Mouse (Mus musculus) brain, adult 2 months (tissue): ENCODE data around the gene Gm21789.
"Not testable (repeated sequence)": the region's sequence is repeated elsewhere in the genome, so short reads cannot be mapped to it uniquely, and the experiment has no call there.

ENCODE experiments used
- DNase-seq: peaks from one replicate; pipeline ENCODE4 v3.0.0; 2011; ENCODE audit warnings: low read depth, low spot score

Gene Gm21789

DNA sequence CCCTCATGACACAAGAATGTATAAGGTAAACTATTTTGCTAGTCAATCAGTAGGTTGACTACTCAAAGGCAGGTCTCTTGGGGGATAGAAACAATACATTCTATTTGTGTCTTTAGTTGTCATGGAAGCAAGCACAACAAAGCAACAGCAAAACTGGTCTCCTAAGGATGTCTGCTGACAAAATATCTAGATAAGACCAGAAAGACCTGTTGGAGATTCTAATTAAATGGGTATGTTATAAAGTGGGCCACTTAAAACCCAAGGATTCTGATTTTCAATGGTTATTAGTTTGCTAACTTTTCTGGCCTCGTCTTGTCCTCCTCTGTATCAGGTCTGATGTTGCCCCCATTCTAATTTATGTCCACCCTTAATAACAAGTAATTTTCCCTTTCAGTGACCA lies at the start of gene Gm21789:
Gene Gm21789, plus strand, starts transcription at position 301 of the 400 bp plus-strand sequence.
- not testable (repeated sequence) for DNase-seq

DNA sequence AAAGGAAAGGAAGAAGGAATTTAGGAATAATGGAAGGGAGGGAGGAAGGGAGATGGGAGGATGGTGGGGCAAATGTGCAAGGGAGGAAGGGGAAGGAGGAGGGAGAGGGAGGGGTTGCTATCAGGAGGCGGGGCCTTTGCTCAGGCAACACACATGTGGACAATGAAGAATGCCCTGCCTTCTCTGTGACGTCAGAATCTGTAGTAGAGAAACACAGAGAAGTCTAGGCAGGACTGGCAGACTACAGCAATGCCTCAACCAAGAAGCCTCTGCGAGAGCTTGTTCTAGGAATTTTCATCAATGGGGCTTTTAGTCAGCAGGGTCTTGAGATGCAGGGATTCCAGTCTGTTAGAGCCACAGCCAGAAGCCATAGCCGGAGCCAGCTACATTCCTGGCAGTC lies 47.2 kb upstream of the Gm21789 start, which contains the start of gene Btbd35f30:
Gene Btbd35f30, plus strand, starts transcription at position 301 of the 400 bp plus-strand sequence.
- DNase-seq: not testable (repeated sequence)

DNA sequence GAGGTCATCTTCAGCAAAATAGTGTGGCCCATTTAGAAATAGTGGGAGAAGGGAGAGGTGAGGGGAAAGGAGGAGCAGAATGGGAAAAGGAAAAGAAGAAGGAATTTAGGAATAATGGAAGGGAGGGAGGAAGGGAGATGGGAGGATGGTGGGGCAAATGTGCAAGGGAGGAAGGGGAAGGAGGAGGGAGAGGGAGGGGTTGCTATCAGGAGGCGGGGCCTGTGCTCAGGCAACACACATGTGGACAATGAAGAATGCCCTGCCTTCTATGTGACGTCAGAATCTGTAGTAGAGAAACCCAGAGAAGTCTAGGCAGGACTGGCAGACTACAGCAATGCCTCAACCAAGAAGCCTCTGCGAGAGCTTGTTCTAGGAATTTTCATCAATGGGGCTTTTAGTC lies 32.0 kb downstream of the Gm21789 start, which contains the start of gene Btbd35f5:
Gene Btbd35f5, plus strand, starts transcription at position 301 of the 400 bp plus-strand sequence.
- DNase-seq: not testable (repeated sequence)
